Mouse (Mus musculus) lung, adult 18-20 months (tissue): ENCODE data around the gene Prr36.

Source experiments
- DNase-seq, 2 experiments: peaks; one replicate each; pipeline ENCODE4 v3.0.0; 2022; ENCODE audit warnings: mixed read lengths in 2 of 2

Prr36 gene

GRCm38 (mm10) chr8:4239193-4239890 is 22.1 kb upstream of the Prr36 start:
- DNase-seq, result no peak

- peak; percentile 100 for DNase-seq
Observed at GRCm38 (mm10) chr8:4238434-4239192, 21.4 kb upstream of the Prr36 start, which contains the start of the genes Map2k7 and Gm49320. Map2k7 (plus strand) TSS chr8:4238740. Gm49320 (plus strand) TSS chr8:4238865.

DNA sequence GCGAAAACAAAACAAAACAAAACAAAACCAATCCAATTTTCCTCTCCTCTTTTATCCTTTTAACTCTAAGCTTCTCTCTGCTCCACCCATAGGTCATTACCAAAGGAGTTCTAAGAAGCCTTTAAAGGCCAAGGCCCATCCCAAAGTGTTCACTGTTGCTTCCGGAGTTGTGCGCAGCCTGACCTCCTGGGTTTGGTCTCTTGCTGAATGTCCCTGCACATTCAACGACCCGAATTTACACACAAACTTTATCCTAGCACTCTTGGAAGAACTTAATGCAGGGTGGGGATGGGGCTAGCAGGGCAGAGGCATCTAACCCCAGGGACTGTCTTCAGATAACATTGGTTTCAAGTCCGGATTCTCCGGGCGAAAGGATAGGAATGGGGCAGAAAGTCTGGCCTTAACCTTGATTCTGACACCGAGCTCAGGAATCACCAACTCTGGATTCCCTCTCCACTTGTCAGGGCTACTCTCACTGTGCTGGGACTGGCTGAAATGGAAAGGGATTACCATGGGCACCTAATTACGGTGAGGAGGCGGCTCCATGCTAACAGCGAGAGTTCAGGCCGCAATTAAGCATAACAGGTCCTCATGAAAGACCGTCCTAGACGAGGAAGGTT is 20.7 kb upstream of the Prr36 start:
- DNase-seq, result peak in 1 of 2 experiments; percentile 24

GRCm38 (mm10) chr8:4230612-4231351 is 13.5 kb upstream of the Prr36 start:
- peak; percentile 76 to 86 for DNase-seq

DNA sequence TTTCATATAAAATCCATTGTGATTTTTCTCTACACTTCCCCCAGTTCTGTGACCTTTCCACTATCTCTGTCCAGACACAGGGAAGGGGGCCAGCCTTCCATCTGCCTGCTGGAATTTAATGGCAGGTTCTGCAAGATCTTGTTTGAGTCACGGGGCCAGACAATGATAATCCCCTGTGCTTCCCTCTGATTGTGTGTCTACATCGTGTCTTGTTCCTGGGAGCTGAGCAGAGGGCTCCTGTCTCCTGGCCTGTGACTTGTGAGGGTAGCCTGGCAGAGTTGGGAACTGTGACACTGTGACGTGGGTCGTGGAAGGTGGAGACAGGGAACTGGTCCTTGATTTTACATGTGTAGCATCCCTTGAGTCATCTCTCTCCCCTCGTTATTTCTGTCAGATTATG is 12.5 kb upstream of the Prr36 start:
- DNase-seq, result no peak

DNA sequence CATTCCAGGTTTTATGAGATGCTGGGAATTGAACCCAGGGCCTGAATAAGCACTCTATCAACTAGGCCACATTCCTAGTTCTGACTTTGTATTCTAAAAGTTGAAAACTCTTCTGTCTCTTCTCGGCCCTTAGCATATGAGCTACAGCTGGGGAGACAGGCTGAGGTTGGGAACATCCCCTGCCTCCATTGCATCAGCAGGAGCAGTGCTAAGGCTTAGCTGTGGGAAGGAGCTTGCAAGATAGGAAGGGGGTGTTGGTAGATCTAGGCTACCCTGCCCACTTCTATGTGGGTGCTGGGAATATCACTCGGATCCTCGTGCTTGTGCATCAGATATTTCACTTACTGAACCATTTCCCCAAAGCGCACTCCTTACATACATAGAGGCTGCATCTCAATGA is 10.7 kb upstream of the Prr36 start:
- DNase-seq, result no peak

GRCm38 (mm10) chr8:4226739-4227347 is 9.6 kb upstream of the Prr36 start, which contains the start of gene Lrrc8e:
Lrrc8e (plus strand) TSS chr8:4226827.
- peak; percentile 39 to 60 for DNase-seq

- DNase-seq, result no peak
Observed at GRCm38 (mm10) chr8:4226323-4226722, 9.1 kb upstream of the Prr36 start.

GRCm38 (mm10) chr8:4222059-4222458 is 4.8 kb upstream of the Prr36 start:
- DNase-seq, result no peak

- DNase-seq, result no peak
Observed at GRCm38 (mm10) chr8:4219617-4220016, 2.4 kb upstream of the Prr36 start.

GRCm38 (mm10) chr8:4216296-4216695 is 963 bp downstream of the Prr36 start:
- no peak for DNase-seq

DNA sequence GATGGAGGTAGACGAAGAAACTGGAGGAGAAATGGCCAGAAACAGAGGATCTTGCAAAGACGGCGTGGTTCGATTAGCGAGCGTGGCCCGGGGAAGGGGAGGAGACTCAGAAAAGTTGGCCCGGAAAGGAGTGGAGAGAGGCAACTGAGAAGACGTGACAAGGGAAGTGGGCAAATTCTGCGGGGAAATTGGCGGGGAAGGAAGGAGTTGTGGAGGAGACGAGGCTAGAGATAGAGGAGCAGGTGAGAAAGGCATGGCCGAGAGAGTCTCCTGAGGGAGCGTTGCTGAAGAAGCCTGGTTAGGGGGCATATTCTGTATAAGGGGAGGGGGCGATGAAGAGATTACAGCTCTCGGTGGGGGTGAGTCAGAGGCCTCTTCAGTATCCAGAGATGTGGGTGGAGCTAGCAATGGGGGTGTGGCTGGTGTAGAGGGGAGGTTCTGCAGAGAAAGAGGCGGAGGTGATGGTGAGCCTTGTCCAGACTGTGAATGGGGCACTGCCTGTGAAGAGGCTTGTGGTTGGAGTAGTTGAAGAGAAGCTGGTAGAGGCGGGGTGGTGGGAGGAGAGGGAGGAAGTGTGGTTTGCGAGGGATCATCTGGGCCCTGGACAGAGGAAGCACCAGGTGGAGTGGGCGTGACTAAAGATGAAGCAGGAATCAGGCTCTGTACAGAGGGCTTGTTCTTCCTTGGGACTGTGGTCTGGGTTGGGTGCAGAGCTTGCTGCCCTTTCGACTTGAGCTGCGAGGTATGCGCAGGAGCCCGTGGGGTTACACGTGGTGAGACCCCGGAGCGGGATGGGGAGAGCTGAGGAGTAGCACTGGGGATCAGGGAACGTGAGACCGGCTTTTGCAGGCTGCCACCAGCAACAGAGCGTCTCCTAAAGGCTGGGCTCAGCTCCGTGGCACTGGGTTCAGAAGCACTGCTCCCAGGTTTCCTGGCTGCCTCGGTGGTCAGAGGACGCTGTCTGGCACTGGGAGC is 3.0 kb downstream of the Prr36 start:
- DNase-seq, result peak; percentile 90 to 93

DNA sequence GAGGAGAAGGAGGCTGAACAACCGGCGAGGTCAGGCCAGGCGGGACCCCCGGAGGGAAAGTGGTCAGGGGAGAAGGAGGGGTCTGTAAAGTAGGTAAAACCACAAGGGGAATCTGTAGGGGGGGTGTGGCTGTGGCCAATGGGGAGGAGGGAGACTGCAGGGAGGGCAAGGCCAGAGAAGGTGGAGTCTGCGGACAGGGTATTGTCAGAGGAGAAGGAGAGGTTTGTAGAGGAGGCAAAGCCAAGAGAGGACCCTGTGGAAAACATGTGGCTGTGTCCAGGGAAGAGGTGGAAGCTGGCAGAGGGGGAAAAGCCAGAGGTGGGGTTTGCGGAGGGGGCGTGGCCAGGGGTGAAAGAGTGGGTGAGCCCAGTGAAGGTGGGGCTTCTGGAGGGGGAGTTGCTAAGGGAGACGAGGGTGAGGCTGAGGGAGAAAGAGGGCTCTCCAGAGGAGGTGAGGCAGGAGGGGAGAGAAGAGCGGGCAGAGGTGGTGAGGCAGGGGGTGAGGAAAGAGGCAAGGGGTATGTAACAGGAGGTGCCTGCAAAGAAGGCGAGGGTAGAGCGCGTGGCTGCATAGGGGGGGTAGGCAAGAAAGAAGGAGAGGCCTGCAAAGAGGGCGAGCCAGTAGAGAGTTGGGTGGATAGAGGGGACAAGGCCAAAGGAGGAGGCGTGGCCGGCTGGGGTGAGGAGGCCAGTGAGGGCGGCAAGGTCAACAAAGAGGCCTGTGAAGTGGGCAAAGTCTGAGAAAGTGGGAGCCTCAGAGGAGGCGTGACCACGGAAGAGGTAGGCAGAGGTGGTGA is 3.9 kb downstream of the Prr36 start:
- DNase-seq, result peak; percentile 85 to 88

DNA sequence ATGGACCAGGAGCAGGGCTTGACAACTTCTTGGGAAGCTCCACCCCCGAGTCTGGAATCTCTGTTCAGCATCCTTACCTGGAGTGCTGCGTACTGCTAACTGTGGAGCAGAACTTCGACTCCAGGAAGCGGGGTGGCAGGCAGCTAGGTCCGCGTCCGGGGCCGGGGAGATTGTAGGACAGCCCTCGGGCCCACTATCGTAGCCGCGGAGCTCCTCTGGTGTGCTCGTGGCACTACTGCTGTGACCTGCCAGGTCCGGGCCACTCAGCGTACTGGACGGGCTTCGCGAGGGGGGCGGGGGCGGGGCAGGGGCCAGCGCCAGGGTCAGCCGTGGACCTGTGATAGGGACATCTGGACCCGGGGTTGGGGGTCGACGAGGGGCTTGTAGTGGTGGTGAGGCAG is 4.5 kb downstream of the Prr36 start:
- no peak for DNase-seq

GRCm38 (mm10) chr8:4211097-4211496 is 6.2 kb downstream of the Prr36 start:
- no peak for DNase-seq

DNA sequence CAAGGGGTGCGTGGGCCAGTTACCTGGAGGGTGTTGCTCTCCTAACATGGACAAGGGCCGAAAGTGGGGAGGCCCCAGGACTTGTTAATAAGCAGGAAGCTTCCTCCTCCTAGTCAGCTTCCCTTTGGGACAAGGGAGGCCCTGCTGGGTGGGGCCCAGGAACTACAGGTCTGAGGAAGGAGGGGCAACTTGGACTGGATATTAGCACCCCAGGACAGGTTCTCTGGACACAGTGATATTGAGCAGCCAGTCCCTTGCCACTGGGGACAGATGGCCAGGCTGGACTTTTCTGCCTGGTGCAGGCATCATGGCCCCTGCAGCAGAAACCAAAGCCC is 10.3 kb downstream of the Prr36 start:
- DNase-seq, result no peak

- DNase-seq, result peak; percentile 29 to 33
Observed at GRCm38 (mm10) chr8:4206182-4207015, 10.9 kb downstream of the Prr36 start.

GRCm38 (mm10) chr8:4205246-4206123 is 11.8 kb downstream of the Prr36 start:
- no peak for DNase-seq

DNA sequence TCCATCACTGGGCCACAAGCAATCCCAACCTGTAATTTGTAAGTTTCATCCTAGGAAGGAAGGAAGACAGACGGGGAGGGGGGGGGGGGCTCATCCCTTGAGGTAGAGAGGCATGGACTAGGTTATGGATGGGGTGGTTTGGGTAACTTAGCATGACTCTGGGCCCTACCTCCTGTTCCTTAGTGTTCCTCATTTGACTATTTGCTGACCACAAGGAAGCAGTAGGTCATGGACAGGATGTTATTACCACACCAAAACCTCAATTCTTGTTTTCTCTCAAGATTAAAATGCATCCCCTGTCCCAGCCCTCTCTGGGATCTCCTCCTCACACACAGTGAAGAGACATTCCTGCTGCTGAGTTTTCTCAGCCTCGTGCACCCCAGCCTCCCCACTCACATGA is 15.9 kb downstream of the Prr36 start:
- DNase-seq, result no peak
